Mouse (Mus musculus): ENCODE measurements around the gene Rhebl1. TPM values are rescaled to one million over a fixed set of nuclear protein-coding genes. Genes with fewer than 3 reads are reported as not detected.
A peak's percentile ranks its signal among the peaks of the same experiment; 100 is the strongest.

The Rhebl1 gene
- total RNA-seq, 2 experiments from 2014 or later: 0.92 to 2.2 TPM

- no peak overlapping the region for H3K4me3 ChIP-seq
- H3K27ac ChIP-seq: no peak overlapping the region
- intact Hi-C loops (cut with DNase I): no loop called here
- no peak for TF ChIP-seq CTCF (IDR thresholded peaks at IDR 0.05)
- peak; percentile 24 for DNase-seq
Measured at GRCm38 (mm10) chr15:98851229-98851818, 43.0 kb downstream of the Rhebl1 start.

GRCm38 (mm10) chr15:98850668-98851067, 43.7 kb downstream of the Rhebl1 start:
- peak; percentile 57 for DNase-seq
- no peak overlapping the region for H3K4me3 ChIP-seq
- no peak for TF ChIP-seq CTCF (IDR thresholded peaks at IDR 0.05)
- peak overlapping the region; percentile 16; the same call in 1 of the 2 replicates for H3K27ac ChIP-seq
- intact Hi-C loops (cut with DNase I): no loop called here

GRCm38 (mm10) chr15:98849956-98850600, 44.3 kb downstream of the Rhebl1 start:
- DNase-seq: no peak
- no peak for TF ChIP-seq CTCF (IDR thresholded peaks at IDR 0.05)
- no peak overlapping the region for H3K4me3 ChIP-seq
- H3K27ac ChIP-seq: no peak overlapping the region
- intact Hi-C loops (cut with DNase I): no loop called here

- intact Hi-C loops (cut with DNase I): no loop called here
- TF ChIP-seq CTCF (IDR thresholded peaks at IDR 0.05): no peak
- DNase-seq: no peak
- Histone ChIP-seq H3K27ac (no peak overlapping the region), H3K4me3 (no peak overlapping the region)
Measured at GRCm38 (mm10) chr15:98849165-98849564, 45.2 kb downstream of the Rhebl1 start.

- DNase-seq: no peak
- Histone ChIP-seq H3K27ac (no peak overlapping the region), H3K4me3 (no peak overlapping the region)
- intact Hi-C loops (cut with DNase I): no loop called here
- no peak for TF ChIP-seq CTCF (IDR thresholded peaks at IDR 0.05)
Measured at GRCm38 (mm10) chr15:98846140-98846539, 48.2 kb downstream of the Rhebl1 start.

- Histone ChIP-seq H3K27ac (no peak overlapping the region), H3K4me3 (no peak overlapping the region)
- intact Hi-C loops (cut with DNase I): no loop called here
- TF ChIP-seq CTCF (IDR thresholded peaks at IDR 0.05): no peak
- DNase-seq: no peak
Measured at GRCm38 (mm10) chr15:98845149-98845548, 49.2 kb downstream of the Rhebl1 start.

- Histone ChIP-seq H3K4me3 (no peak overlapping the region), H3K27ac (no peak overlapping the region)
- intact Hi-C loops (cut with DNase I): no loop called here
- TF ChIP-seq CTCF (IDR thresholded peaks at IDR 0.05): no peak
- no peak for DNase-seq
Measured at GRCm38 (mm10) chr15:98843595-98844223, 50.6 kb downstream of the Rhebl1 start.

- DNase-seq: no peak
- Histone ChIP-seq H3K27ac (no peak overlapping the region), H3K4me3 (no peak overlapping the region)
- intact Hi-C loops (cut with DNase I): no loop called here
- TF ChIP-seq CTCF (IDR thresholded peaks at IDR 0.05): no peak
Measured at GRCm38 (mm10) chr15:98839671-98840585, 54.4 kb downstream of the Rhebl1 start.

- intact Hi-C loops (cut with DNase I): no loop called here
- Histone ChIP-seq H3K4me3 (no peak overlapping the region), H3K27ac (no peak overlapping the region)
- no peak for TF ChIP-seq CTCF (IDR thresholded peaks at IDR 0.05)
- no peak for DNase-seq
Measured at GRCm38 (mm10) chr15:98839161-98839560, 55.2 kb downstream of the Rhebl1 start.

GRCm38 (mm10) chr15:98837743-98838103, 56.6 kb downstream of the Rhebl1 start:
- H3K27ac ChIP-seq: no peak overlapping the region
- DNase-seq: no peak
- no peak for TF ChIP-seq CTCF (IDR thresholded peaks at IDR 0.05)

GRCm38 (mm10) chr15:98837006-98837742, 57.2 kb downstream of the Rhebl1 start:
- H3K4me3 ChIP-seq: no peak overlapping the region
- no peak overlapping the region for H3K27ac ChIP-seq
- no peak for TF ChIP-seq CTCF (IDR thresholded peaks at IDR 0.05)
- intact Hi-C loops (cut with DNase I): no loop called here
- no peak for DNase-seq

More at GRCm38 (mm10) chr15:98837743-98838103, 56.6 kb downstream of the Rhebl1 start:
- intact Hi-C loops (cut with DNase I): no loop called here
- no peak overlapping the region for H3K4me3 ChIP-seq

- no peak for TF ChIP-seq CTCF (IDR thresholded peaks at IDR 0.05)
- DNase-seq: no peak
- Histone ChIP-seq H3K4me3 (no peak overlapping the region), H3K27ac (no peak overlapping the region)
- intact Hi-C loops (cut with DNase I): no loop called here
Measured at GRCm38 (mm10) chr15:98835291-98835690, 59.0 kb downstream of the Rhebl1 start.

Measured in gastrocnemius, adult 2 months (tissue).